Mouse (Mus musculus) heart, adult 9 months (tissue): ENCODE data around the gene Mapkbp1.

ENCODE experiments used
- DNase-seq, 2 experiments: peaks; one replicate each; pipeline ENCODE4 v3.0.0; 2022; ENCODE audit warnings: low spot score in 2 of 2

Mapkbp1 gene

DNA sequence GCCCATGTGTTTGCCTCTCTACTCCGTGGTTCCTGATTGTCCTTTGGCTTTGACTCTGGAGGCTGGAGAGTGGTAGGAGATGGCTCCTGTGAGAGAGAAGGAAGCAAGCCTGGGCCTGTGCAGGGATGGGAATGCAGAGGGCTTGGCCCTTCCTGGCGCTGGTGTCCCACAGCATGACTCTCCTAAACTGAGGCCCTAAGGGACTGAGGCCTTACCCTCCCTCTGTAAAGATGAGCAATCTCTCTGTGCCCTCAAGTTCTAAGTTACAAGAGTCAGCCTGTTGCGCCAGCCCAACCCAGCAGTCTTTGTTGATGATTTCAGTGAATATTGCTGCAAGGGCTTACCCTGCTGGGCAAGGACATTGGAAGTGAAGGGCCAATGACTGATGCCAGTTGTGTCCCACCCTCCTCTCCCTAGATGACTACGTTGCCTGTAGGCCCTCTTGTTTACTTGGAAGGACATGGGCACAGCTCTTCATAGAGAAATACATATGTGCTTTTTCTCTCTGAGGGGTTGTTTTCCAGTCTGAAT is 35.2 kb downstream of the Mapkbp1 start:
- DNase-seq = no peak

DNA sequence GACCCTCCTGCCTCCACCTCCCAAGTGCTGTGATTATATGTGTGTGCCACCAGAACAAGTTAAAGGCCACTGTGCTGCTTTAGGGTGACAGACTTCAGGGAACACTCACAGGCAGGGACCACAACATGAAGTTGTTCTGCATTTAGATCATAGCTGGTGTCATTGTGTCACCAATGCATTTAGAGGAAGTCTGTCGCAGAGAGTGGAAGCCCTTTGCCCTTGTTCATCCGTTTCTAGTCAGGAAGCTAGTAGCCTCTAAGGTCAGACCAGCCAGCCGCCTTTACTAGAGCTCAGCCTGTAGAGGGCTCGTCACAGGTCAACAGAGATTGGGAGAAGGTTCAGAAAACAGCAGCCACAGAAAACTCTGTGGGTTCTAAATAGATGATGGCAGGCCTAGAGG is 36.2 kb downstream of the Mapkbp1 start:
- DNase-seq = peak in 1 of 2 experiments; percentile 40

DNA sequence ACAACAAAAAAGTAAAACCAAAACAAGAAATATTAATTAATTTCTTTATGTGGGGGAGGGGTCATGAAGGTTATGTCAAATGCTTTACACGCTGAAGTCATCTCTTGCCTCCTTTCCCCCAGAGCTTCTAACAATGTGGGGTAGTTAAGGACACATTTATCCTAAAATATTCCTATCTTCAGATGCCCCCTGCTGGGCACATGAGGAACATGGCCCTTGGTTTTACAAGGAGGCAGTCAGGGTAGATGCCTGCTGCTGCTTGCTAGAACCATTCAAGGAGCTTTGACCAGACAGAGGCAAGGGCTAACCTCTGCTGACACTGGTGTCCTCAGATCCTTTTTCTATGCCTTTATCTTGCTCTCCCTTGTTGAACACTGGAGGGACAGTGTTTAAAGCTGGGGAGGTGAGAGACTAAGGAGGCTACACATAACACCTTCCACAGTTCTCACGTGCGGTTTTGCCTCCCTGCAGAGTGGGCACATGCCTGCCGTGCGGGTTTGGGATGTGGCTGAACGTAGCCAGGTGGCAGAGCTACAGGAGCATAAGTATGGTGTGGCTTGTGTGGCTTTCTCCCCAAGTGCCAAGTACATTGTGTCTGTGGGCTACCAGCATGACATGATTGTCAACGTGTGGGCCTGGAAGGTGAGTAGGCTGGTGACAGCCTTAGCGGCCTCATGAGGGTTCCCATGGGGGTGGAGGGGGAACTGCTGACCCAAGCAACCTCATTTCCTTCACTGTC is 39.1 kb downstream of the Mapkbp1 start:
- peak; percentile 29 to 50 for DNase-seq

DNA sequence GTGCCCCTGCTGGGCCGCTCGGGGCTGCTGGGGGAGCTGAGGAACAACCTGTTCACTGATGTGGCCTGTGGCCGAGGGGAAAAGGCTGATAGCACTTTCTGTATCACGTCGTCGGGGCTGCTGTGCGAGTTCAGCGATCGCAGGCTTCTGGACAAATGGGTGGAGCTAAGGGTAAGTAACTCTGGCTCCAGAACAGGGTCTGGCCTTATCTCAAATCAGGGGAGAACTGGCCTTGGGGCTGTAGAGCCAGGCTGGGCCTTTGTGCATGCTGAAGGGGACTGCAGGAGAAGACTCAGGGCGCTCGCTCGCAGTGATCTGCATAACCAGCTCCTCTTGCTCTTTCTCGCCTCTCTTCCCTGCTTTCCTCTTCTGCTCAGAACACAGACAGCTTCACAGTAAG is 40.4 kb downstream of the Mapkbp1 start:
- no peak for DNase-seq

DNA sequence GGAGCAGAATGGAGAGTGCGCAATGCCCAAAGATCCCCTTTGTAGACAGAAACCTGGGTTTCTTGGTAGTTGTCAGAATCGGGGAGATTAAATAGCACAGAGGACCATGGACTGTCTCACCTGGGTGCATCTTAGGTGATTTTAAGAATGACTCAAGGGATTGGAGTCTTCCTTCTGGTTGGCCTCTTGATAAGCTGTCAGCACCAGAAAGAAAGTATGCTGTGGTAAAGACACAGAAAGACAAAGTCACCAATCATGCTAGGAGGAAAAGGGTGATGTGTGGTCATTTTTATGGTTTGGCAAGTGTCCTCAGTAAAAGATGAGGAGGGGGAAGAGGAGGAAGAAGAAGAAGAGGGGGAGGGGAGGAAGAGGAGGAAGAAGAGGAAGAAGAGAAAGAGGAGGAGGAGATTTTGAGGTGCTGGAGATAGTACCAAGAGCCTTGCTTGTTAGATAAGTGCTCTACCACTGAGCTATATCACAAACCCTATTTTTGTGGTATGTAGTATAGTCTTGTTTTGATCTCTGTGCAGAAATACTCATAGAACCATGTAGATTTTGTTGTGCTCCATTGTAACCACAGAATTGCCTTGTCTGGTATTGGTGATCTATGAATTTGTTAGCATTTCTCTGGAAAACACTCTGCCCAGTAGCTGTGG is 41.5 kb downstream of the Mapkbp1 start:
- DNase-seq = no peak

DNA sequence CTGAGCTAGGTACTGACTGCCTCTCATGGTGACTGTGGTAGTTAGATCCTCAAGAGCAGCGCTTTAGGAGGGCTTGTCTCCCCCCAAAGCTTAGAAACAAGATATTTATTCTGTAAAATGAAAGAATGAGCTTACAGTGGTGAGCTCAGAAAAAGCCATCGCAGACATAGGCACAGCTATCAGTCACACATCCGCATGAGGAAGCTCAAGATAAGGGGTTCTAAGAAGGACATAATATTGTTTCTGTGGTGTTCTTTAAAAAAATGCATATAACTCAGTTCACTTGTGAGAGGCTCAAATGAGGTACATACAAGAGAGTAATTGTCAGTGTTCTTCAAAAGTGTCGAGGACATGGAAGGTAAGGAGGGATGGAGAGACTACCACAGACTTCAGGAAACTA is 43.4 kb downstream of the Mapkbp1 start:
- no peak for DNase-seq

DNA sequence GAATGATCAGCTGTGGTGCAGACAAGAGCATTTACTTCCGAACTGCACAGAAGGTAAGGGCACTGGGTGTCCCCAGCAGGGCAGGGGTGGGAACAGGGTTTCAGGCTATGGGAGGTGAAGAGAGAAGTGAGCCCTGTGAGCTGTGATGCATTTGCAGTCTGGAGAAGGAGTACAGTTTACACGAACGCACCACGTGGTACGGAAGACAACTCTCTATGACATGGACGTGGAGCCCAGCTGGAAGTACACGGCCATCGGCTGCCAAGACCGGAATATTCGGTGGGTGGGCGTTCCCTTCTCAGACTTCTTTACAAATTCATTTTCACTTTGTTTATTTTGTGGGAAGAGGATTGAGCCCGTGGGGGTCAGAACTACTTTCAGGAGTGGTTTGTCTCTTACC is 45.1 kb downstream of the Mapkbp1 start:
- no peak for DNase-seq

DNA sequence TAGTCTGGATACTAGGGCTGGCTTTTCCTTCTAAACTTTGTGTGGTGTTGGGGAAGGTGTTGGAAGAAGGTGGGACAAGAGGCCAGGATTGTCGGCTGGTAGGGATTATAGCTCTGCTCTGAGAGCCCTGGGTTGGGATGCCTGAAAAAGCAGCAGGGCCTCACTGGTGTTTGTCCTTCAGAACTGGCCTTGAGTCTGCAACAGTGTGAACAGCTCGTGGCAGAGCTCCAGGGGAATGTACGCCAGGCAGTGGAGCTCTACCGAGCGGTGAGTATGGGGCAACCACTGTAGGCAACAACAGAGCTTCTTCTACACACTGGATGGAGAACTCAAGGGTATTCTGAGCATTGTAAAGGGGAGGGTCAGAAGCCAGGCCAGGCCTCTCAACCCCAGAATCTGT is 51.8 kb downstream of the Mapkbp1 start:
- DNase-seq = peak; percentile 38 to 55

DNA sequence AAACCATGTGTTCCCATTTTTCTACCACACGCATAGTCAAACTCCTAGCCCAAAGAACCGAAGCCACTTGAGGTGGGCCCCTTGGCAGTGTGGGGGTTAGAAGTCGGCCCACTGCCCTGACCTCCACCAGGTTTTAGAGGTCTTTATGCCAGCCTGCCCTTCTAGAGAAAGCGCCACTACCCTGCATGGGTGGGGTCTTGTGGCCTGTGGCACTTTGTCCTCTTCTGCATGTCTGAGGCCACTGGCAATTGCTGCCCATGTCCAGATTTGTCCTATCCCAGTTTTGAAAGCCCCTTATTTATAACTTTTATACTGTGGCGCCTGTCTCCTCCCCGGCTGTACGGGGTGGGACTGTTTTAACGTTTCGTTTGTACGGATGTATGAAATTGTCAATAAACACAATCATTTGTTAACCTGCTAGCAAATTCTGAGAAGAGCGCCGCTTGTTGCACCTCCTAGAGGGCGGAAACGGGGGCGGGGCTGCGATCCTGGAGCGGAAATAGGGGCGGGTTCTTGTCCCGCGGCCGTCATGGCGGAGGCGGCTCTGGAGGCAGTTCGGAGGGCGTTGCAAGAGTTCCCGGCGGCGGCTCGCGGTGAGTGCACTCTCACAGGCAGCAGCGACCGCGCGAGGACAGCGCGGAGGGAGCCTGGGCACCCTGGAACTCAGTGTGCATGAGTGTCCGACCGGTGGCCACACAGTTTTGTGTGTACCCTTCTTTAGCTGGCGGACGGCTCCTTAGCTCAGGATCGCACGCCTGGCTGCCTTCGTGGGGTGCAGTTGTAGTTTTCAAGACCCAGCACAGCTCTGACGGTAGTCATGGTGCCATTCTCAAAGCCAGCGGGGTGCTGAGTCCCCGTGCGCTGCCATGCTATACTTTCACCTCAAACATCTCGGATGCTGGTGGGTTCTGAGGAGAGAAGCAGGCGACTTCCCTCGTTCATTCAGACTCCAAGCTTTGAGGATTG is 54.8 kb downstream of the Mapkbp1 start, which contains the start of the genes Jmjd7 and Gm28042:
TSS of gene Jmjd7 (plus strand) at position 500 of the 966 bp plus-strand sequence.
TSS of gene Gm28042 (plus strand) at position 510 of the 966 bp plus-strand sequence.
- peak; percentile 84 to 91 for DNase-seq

DNA sequence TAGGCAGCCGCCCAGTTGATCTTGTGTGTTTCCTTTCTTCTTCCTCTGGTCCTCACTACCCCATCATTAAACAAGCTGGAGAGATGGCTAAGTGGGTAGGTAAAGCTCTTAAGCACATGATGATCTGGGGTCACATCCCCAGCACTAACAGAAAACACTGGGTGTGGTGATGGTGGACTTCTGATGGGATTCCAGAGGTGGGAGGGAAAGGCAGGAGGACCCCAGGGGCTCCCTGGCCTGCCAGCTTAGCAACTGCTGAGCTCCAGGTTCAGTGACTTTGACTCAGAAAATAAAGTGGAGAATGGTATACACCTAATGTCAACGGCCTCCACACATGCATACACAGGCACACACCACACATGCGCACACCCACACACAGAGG is 55.4 kb downstream of the Mapkbp1 start:
- no peak for DNase-seq

DNA sequence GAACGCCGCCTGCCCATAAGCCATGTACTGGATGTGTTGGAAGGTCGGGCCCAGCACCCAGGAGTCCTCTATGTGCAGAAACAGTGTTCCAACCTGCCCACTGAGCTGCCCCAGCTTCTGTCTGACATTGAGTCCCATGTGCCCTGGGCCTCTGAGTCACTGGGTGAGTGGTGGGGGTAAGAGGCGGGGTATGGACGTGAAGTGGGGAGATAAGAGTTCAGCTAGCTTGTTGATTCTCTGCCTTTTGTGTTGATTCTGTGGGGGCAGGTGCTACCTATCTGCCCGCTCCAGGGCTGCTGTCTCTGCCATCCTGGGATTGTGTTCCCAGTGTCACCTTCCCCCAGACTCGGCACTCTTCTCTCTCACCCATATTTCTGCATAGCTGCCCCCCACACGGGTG is 57.9 kb downstream of the Mapkbp1 start:
- no peak for DNase-seq

DNA sequence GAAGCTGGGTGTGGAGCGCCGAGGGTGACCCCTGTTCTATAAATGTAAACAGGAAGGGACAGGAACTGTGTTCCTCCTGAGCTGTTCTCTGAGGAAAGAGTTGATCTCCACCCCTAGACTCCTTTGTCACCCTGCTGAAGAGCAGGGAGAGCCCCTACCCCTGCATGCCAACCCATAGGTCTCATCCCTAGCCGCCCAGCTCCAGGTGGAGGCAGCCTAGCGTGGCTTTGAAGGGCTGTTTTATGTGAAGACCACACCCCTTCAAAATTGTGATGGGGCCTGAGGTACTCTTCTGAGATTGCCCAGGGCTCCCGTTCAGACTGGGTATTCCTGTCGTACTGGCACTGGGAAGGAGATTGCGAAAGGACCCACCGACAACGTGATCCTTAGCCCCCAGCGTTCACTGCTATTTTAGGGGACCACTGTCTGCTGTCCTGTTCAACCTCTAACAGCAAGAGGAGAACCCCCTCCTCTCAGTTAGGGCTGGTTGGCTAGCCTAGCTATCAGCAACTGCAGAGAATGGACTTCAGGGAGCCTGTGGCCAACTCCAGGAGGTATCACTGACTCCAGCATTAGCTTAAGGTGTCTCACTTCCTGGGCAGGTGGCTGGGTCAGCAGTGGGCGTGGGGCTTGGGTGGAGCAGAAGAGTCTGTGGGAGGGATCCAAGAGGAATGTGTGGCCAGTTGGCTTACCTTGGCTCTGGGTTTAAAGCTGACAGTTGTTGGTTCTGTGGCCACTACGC is 60.4 kb downstream of the Mapkbp1 start, which contains the start of gene Pla2g4b:
TSS of gene Pla2g4b (plus strand) at position 692 of the 742 bp plus-strand sequence.
- DNase-seq = no peak

DNA sequence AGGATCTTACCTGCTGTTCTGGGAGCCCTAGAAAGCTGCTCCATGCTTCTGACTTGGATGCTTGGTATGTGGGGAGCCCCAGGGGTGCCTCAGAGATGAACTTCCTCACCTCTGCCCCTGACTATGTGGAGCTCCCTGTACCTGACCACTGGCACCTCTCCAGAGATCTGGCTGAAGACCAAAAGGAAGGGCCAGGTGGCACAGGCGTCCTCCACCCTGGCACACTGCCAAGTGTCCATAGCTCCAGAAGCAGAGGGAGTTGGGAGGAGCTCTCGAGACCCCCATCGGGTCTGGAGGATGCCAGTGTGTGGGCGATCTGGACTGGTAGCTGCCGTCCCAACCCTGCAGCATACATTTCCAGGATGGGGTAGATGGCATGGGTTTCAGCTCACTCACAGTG is 61.2 kb downstream of the Mapkbp1 start:
- DNase-seq = no peak

DNA sequence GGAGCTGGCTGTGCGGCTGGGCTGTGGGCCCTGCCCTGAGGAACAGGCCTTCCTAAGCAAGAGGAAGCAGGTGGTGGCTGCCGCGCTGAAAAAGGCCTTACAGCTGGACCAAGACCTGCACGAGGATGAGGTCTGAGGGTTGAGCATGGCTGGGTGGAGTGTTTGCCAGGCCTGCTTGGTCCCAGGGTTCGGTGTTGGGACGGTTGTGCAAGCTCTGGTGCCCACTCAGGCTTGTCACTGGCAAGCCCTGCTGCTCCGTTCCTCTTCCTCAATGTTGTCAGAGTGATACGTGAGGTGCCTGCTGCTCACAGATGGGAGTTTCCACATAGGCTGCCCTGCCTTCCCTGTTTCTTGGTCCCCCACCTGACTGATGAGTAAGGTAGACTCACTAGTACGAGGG is 65.2 kb downstream of the Mapkbp1 start:
- no peak for DNase-seq

DNA sequence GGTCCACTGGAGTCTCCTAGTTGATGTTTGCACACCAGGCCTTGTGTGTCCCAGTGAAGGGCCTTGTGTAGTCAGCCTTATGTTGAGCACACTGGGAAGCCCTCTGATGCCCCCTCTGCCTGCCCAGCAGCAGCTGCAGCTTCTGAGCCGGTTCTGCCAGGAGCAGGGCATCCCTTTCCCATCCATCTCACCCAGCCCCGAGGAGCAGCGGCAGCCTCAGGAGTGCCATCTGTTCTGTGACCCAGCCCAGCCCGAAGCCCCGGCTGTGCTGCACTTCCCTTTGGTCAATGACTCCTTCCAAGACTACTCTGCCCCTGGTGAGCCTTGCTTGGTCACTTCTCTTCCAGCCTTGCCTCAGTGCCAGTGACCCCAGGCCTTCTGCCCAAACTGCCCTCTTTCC is 68.5 kb downstream of the Mapkbp1 start:
- DNase-seq = no peak

DNA sequence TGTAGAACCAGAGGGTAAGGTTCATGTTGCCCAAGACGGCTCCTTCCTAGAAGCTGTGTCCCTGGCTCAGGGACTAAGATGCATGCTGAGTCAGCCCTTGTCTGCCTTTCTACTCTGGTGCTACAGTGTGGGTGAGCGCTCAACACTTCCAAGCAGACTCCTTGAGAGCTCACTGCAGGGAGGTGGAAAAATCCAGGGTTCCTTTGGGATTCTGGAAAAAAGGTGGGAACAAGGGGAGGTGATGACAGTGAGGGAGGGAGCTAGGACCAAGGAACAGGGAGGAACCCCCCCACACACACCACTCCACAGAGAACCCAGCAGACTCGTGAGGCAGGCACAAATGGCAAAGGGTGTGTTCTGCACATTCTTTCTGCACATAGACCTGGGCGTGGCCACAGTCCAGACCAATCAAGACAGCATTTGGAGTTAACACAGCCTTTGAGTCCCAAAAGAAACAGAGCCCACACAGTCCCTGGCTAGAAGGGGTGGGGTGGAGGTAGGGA is 71.7 kb downstream of the Mapkbp1 start:
- no peak for DNase-seq

DNA sequence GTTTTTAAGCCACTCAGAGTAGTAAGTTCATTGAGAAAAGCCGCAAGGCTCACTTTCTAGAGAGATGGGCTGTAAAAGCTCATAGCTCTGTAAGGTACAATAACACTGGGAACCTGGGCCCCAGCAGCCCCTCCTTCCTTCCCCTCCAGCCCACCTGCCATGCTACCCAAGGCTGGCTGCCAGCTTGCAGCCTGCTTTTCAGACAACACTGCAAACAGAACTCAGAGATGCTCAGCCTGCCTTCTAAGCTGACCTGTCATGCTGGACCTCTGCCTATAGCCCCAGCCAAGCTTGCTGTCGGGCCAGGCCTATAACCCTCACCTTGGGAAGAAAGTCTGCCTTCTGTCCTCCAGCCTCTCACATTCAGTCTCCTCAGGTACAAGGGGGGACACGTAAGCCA is 72.2 kb downstream of the Mapkbp1 start:
- no peak for DNase-seq

DNA sequence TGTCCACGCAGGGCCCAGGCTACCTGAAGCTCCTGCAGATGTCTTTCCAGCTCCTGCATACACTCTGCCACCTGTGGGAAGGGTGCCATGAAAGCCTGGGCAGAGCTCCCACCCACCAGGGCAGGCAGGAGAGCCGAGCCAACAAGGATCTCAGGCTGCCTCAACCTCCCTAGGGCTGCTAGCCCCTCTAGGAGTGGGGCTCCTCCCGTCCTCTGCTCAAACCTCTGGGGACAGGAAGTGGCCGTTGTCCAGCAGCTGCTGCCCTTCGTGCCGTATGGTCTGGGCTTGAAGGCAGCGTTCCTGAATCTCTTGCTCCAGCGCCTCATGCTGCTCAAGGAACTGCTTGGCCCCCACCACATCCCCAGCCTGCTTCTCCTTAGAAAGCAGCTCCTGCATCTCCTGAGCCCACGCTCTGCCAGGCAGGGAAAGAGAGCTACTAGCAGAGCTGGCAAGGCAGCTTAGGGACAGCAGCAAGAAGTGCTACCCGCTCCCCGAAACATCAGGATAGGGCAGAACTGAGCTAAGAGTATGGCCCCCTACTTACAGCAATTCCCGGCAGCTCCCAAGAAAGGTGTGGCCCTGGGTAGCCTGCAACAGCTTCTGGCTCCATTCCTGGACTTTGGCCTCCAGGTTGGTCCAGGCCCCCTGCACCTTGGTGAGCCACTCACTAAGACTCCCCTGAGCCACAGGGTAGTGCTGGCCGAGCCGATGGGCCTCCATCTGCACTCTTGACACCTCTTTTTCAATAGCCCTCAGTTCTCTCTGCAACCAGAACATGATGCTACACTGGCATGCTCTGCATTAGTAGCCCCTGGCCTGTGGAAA is 74.2 kb downstream of the Mapkbp1 start:
- no peak for DNase-seq

DNA sequence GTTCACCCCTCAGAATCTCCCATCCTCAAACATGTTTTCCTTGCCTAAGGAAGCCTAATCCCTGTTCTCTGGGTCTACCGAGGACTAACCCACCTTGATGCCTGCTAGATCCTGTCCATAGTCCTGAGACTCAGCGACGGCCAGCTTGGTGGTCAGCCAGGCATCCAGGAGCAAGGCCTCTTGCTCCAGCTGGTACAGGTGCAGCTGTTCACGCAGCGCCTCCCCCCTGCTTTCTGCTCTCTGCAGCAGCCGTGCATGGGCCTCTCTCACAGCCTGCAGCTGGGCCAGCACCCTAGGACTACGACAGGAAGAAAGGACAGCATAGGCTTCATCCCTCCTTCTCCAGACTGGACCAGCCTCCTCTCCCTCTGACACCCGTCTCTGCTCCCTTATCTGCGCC is 75.7 kb downstream of the Mapkbp1 start:
- DNase-seq = no peak

DNA sequence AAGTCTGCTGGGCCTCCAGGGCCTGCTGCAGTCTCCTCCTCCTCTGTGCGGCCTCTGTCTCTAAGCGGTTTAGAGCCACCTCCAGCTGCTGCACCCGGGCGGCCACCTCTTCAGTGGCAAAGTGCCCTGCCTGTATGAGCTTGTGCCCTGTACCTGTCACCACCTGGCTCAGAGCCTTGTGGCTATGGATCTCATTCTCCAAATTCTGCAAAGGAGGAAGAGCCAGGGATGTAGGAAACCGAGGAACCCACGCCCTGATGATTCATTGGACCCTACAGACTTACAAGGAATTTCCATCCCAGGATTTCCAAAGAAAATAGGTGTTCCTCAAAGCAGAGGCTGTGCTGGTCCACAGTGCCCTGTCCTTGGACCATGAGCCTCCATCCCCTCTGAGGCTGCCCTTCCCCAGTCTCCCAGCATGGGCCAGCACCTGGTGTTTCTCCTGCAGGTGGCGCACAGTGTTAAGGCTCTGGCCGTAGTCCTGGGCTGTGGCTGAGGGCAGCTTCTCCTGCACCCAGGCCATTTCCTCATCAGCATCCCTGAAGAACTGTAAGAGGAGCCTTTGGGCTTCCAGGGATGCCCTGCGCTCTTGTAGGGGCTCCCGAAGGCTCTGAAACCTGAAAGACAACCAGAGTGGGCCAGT is 77.3 kb downstream of the Mapkbp1 start:
- DNase-seq = peak in 1 of 2 experiments; percentile 31
